Mouse (Mus musculus): Measurements from ENCODE around the gene Pde6c.
A peak's percentile ranks its signal among the peaks of the same experiment; 100 is the strongest.

The Pde6c gene

DNA sequence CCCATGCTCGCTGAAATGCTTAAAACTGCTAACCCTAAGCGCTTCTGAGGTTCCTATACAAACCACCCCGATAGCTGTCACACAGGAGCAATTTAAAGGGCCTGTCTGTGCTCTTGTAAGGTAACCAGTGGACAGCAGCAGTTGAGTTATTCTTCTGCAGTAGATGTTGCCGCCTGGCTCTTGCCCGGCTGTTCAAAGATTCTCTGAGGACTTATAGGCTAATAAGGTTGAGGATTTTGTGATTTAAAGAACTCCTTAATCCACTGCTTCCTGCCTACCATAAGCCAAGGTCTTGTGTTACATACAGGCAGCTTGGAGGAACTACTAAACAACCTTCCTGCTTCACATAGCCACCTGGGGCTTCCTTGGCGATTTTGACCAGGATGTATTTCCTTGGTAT is at the start of gene Pde6c:
TSS of gene Pde6c (plus strand) at position 301 of the 400 bp plus-strand sequence.
- no peak for DNase-seq (ENCODE audit: low read depth)

DNA sequence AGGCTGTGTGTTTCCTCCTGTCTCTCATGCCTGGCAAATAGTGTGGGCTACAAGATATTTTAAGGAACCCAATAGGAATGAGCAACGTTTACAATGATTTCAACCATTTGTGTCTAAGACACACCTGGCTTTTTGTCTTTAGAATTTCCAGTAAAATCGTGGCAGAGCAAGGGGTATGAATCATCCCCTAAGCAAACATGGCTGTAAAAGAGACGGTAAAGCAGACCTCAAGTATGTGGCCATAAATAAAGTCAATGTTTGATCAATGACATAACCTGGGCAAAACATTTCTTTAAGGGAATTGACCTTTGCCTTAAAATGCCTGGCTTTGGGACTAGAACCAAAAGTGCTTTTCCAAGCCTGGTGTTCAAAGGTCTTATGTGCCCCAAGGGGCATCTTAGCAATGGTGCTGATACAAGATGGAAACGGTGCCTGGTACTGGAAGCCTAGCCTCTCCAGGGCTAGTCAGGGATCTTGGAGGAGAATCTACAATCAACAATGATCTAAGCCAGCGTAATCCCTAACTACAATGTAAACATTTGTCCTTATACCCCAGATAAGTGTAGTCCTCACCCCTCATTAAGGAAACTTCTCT is 49.6 kb upstream of the Pde6c start:
- DNase-seq (ENCODE audit: low read depth): no peak

GRCm38 (mm10) chr19:38085841-38086240 is 46.7 kb upstream of the Pde6c start:
- no peak for DNase-seq (ENCODE audit: low read depth)

GRCm38 (mm10) chr19:38086948-38087551 is 45.5 kb upstream of the Pde6c start:
- DNase-seq (ENCODE audit: low read depth): peak; percentile 35

GRCm38 (mm10) chr19:38089358-38089757 is 43.2 kb upstream of the Pde6c start:
- no peak for DNase-seq (ENCODE audit: low read depth)

- DNase-seq (ENCODE audit: low read depth): no peak
Measured at GRCm38 (mm10) chr19:38091512-38091985, 41.0 kb upstream of the Pde6c start.

DNA sequence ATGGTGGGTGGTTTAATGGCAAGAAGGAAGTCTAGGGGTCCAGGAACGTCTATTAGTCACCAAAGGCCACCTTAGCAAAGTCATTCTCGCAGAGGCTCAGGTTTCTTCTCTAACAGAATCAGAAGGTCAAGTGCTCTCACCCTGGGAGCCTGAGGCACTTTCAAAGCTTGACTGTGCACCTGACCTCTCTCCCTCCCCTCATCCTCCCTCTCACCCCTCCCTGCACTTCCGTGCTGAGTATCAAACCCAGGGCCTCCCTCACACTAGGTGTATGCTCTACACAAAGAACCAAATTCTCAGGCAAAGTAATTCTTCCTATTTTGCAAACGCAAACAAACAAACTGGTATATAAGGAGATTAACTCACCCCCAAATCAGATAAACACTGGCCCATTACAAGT is 36.4 kb upstream of the Pde6c start:
- no peak for DNase-seq (ENCODE audit: low read depth)

GRCm38 (mm10) chr19:38096858-38097758 is 35.5 kb upstream of the Pde6c start, which contains the start of gene Ffar4:
Gene Ffar4 (plus strand): TSS chr19:38097071.
- DNase-seq (ENCODE audit: low read depth): no peak

GRCm38 (mm10) chr19:38107871-38108270 is 24.7 kb upstream of the Pde6c start:
- DNase-seq (ENCODE audit: low read depth): no peak

- no peak for DNase-seq (ENCODE audit: low read depth)
Measured at GRCm38 (mm10) chr19:38109506-38110242, 22.9 kb upstream of the Pde6c start.

DNA sequence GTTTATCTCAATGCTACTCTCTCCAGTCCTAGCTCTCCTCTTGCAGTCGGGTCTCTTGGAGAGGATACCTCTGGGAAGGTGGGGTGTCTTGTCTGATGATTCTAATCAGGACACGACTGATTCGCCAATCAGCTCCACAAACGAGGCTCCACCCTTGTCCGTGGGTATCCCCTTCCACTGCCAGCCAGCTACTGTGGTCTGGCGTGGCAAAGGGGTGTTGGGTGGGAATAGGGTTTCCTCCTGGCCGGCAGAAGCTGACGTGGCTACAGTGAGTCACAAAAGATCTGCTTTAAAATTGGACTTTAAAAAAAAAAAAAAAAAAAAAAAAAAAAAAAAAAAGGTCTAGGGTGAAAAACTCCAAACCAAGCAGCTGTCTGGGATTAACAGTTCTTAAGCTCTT is 21.5 kb upstream of the Pde6c start:
- peak; percentile 5 for DNase-seq (ENCODE audit: low read depth)

- DNase-seq (ENCODE audit: low read depth): no peak
Measured at GRCm38 (mm10) chr19:38112575-38112974, 20.0 kb upstream of the Pde6c start.

GRCm38 (mm10) chr19:38114834-38115491 is 17.6 kb upstream of the Pde6c start:
- no peak for DNase-seq (ENCODE audit: low read depth)

DNA sequence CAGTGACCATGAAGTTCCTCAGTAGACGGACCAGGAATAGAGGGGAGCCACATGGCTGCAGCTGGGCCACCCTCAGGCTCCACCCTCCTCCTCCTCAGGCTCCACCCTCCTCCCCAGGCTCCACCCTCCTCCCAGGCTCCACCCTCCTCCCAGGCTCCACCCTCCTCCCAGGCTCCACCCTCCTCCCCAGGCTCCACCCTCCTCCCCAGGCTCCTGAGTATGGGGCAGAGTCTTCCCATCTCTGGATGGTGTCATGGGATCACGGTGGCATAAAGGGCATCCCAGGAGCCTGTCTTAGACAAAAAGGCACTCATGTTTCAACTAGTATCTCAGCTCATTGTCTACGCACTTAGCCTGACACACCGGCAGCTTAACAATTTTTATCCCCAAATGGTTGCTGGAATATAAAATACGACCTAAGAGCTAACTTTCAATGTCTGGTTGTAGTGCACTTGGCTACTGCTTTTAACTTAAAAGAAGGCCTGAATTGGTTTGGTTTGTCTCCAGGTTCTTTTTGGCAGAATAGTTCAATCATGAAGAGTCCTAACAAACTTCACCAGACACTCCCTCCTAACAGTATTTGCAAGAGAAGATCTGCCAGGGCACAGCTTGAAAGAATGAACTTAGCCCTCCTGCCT is 12.3 kb upstream of the Pde6c start:
- no peak for DNase-seq (ENCODE audit: low read depth)

- DNase-seq (ENCODE audit: low read depth): no peak
Measured at GRCm38 (mm10) chr19:38123921-38124320, 8.7 kb upstream of the Pde6c start.

DNA sequence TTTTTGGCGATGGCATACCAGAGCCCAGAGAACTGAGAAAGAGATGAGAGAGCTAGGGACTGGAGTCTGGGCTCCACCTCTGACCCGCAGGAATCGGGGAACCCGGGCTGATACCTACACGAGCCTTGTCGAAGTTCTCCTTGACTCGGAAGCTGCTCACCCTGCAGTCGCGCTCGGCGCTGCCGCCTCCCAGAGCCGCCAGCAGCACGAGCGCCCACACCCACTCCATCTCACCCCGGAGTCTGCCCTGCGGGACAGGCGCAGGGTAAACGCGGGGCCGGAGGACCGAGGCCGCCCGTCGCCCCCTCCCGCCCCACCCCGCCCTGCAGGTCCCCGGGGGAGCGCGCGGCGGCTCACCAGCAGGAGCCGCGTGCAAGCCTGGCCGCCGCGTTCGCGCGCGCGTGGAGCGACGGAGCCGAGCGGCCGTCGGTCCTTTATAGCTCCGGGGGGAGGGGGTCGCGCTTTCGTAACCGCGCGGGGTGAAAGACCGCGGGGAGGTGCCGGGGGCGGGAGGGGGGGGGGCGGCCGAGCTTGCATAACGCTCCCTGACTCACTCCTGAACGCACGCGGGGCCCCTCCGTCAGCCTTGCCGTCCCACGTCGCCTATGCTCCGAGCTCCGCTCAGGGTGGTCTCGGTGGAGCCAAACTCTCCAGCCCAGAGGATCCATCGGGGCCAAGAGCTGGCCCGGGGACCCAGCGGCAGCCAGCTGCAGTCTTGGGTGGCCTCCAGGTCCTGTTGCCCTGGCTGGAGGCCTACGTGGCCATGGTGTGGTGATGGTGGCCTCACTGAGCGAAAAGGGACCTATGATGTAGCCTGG is 8.0 kb upstream of the Pde6c start:
- DNase-seq (ENCODE audit: low read depth): no peak

DNA sequence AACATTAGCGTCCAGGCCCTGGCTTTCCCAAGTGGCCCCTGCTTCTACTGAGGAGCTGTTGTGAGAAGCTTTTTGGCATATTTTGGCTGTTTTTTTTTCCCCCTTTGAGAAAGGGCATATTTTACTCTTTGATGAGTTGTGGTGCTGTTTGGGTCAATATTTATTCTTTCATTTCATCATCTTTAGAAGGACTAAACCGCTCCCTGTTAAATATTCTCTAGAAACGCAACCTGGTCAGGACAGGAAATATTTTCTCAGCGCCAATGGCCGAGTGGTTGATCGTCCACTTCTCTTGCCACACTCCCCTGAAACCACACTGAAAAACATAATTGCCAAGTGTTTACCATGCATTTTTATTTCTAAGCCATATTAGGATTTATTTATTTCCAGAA is 7.4 kb upstream of the Pde6c start, which contains the start of gene Rbp4:
TSS of gene Rbp4 (minus strand) at position 63 of the 392 bp plus-strand sequence.
- no peak for DNase-seq (ENCODE audit: low read depth)

GRCm38 (mm10) chr19:38126656-38127055 is 5.9 kb upstream of the Pde6c start:
- DNase-seq (ENCODE audit: low read depth): no peak

DNA sequence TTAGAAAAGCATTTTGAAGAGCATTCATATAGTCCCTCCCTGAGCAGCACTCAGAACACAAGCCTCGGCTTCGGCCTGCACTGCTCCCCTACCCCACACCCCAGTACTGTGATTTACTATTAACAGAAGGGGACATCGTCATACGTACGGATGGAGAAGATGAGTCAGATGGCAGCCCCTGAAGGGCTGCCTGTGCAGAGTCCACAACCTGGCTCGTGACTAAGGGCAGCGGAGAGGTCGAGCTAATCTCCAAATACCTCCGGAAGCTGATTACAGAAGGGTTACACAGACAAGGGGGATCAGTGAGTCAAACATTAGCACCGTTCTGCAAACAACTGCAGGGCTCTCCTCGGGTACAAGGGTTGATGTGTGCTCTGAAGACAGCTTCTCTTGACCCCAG is 1.4 kb downstream of the Pde6c start:
- no peak for DNase-seq (ENCODE audit: low read depth)

GRCm38 (mm10) chr19:38134806-38135205 is 2.2 kb downstream of the Pde6c start:
- DNase-seq (ENCODE audit: low read depth): no peak

Measured in fibroblast of lung, adult 2 months (primary cell).